Mouse (Mus musculus): ENCODE data around the gene Hbs1l. TPM values are rescaled to one million over a fixed set of nuclear protein-coding genes. Genes with fewer than 3 reads are reported as not detected.

Hbs1l gene
- polyA plus RNA-seq, 1 experiment: 17.9 TPM

- H3K36me3 ChIP-seq (ENCODE audit: control insufficient read depth, insufficient read depth, low read length): no peaks in the 10 kb centered on the region; the same call in 1 of the 2 replicates
- DNase-seq: peak; percentile 75
- peaks cover 6% of the 10 kb centered on the region; the same call in 1 of the 2 replicates for H3K4me1 ChIP-seq (ENCODE audit: control insufficient read depth, insufficient read depth, low read length)
- no peaks in the 10 kb centered on the region for H3K27me3 ChIP-seq (replicated peaks; ENCODE audit: control insufficient read depth, insufficient read depth, low read length)
- H3K4me3 ChIP-seq (ENCODE audit: insufficient read depth, low read depth, low read length): no peak overlapping the region
- 0 out of 2 replicates have a peak overlapping the region, but pooled peaks have one; percentile 30 for H3K27ac ChIP-seq (ENCODE audit: insufficient read depth, low read depth, low read length)
- 33% methylated on average over 11 of the region's 11 CpGs for WGBS
- TF ChIP-seq CTCF (conservative IDR thresholded peaks at IDR 0.05; ENCODE audit: insufficient read depth, insufficient read length, low read depth, low read length) (no peak), POLR2A (IDR thresholded peaks at IDR 0.05; ENCODE audit: low read depth, low read length) (no peak)
Measured at GRCm38 (mm10) chr10:21304672-21305632, 9.2 kb downstream of the Hbs1l start.

- 0 out of 2 replicates have a peak, but pooled peaks cover 2% of the 10 kb centered on the region for H3K36me3 ChIP-seq (ENCODE audit: control insufficient read depth, insufficient read depth, low read length)
- no peaks in the 10 kb centered on the region for H3K4me1 ChIP-seq (ENCODE audit: control insufficient read depth, insufficient read depth, low read length)
- no peak overlapping the region for H3K4me3 ChIP-seq (ENCODE audit: insufficient read depth, low read depth, low read length)
- H3K27me3 ChIP-seq (replicated peaks; ENCODE audit: control insufficient read depth, insufficient read depth, low read length): no peaks in the 10 kb centered on the region
- WGBS: 57% methylated on average over 4 of the region's 4 CpGs
- peak; percentile 67 for DNase-seq
- no peak overlapping the region for H3K27ac ChIP-seq (ENCODE audit: insufficient read depth, low read depth, low read length)
- TF ChIP-seq CTCF (conservative IDR thresholded peaks at IDR 0.05; ENCODE audit: insufficient read depth, insufficient read length, low read depth, low read length): no peak
- no peak for TF ChIP-seq POLR2A (IDR thresholded peaks at IDR 0.05; ENCODE audit: low read depth, low read length)
Measured at GRCm38 (mm10) chr10:21313732-21314131, 18.0 kb downstream of the Hbs1l start.

GRCm38 (mm10) chr10:21316123-21316522 lies 20.3 kb downstream of the Hbs1l start:
- no peak for DNase-seq
- Histone ChIP-seq H3K27ac (ENCODE audit: insufficient read depth, low read depth, low read length) (no peak overlapping the region), H3K4me1 (ENCODE audit: control insufficient read depth, insufficient read depth, low read length) (no peaks in the 10 kb centered on the region), H3K36me3 (ENCODE audit: control insufficient read depth, insufficient read depth, low read length) (0 out of 2 replicates have a peak, but pooled peaks cover 2% of the 10 kb centered on the region), H3K27me3 (replicated peaks; ENCODE audit: control insufficient read depth, insufficient read depth, low read length) (no peaks in the 10 kb centered on the region), H3K4me3 (ENCODE audit: insufficient read depth, low read depth, low read length) (no peak overlapping the region)
- WGBS: 91% methylated on average over 1 of the region's 1 CpGs
- TF ChIP-seq CTCF (conservative IDR thresholded peaks at IDR 0.05; ENCODE audit: insufficient read depth, insufficient read length, low read depth, low read length) (no peak), POLR2A (IDR thresholded peaks at IDR 0.05; ENCODE audit: low read depth, low read length) (no peak)

GRCm38 (mm10) chr10:21318250-21318649 lies 22.5 kb downstream of the Hbs1l start:
- Histone ChIP-seq H3K4me3 (ENCODE audit: insufficient read depth, low read depth, low read length) (no peak overlapping the region), H3K27me3 (replicated peaks; ENCODE audit: control insufficient read depth, insufficient read depth, low read length) (no peaks in the 10 kb centered on the region), H3K4me1 (ENCODE audit: control insufficient read depth, insufficient read depth, low read length) (no peaks in the 10 kb centered on the region), H3K36me3 (ENCODE audit: control insufficient read depth, insufficient read depth, low read length) (0 out of 2 replicates have a peak, but pooled peaks cover 2% of the 10 kb centered on the region), H3K27ac (ENCODE audit: insufficient read depth, low read depth, low read length) (no peak overlapping the region)
- no peak for TF ChIP-seq CTCF (conservative IDR thresholded peaks at IDR 0.05; ENCODE audit: insufficient read depth, insufficient read length, low read depth, low read length)
- 94% methylated on average over 4 of the region's 4 CpGs for WGBS
- DNase-seq: no peak

GRCm38 (mm10) chr10:21318996-21319395 lies 23.2 kb downstream of the Hbs1l start:
- TF ChIP-seq CTCF (conservative IDR thresholded peaks at IDR 0.05; ENCODE audit: insufficient read depth, insufficient read length, low read depth, low read length) (no peak), POLR2A (IDR thresholded peaks at IDR 0.05; ENCODE audit: low read depth, low read length) (no peak)
- 95% methylated on average over 1 of the region's 1 CpGs for WGBS

GRCm38 (mm10) chr10:21320601-21321000 lies 24.8 kb downstream of the Hbs1l start:
- 0 out of 2 replicates have a peak, but pooled peaks cover 2% of the 10 kb centered on the region for H3K36me3 ChIP-seq (ENCODE audit: control insufficient read depth, insufficient read depth, low read length)
- H3K27ac ChIP-seq (ENCODE audit: insufficient read depth, low read depth, low read length): no peak overlapping the region

More at GRCm38 (mm10) chr10:21318996-21319395, 23.2 kb downstream of the Hbs1l start:
- Histone ChIP-seq H3K27ac (ENCODE audit: insufficient read depth, low read depth, low read length) (no peak overlapping the region), H3K4me3 (ENCODE audit: insufficient read depth, low read depth, low read length) (no peak overlapping the region), H3K36me3 (ENCODE audit: control insufficient read depth, insufficient read depth, low read length) (0 out of 2 replicates have a peak, but pooled peaks cover 2% of the 10 kb centered on the region), H3K4me1 (ENCODE audit: control insufficient read depth, insufficient read depth, low read length) (no peaks in the 10 kb centered on the region), H3K27me3 (replicated peaks; ENCODE audit: control insufficient read depth, insufficient read depth, low read length) (no peaks in the 10 kb centered on the region)
- DNase-seq: no peak

GRCm38 (mm10) chr10:21326352-21326751 lies 30.6 kb downstream of the Hbs1l start:
- no peak for TF ChIP-seq CTCF (conservative IDR thresholded peaks at IDR 0.05; ENCODE audit: insufficient read depth, insufficient read length, low read depth, low read length)
- no peak for TF ChIP-seq POLR2A (IDR thresholded peaks at IDR 0.05; ENCODE audit: low read depth, low read length)
- 95% methylated on average over 6 of the region's 6 CpGs for WGBS
- Histone ChIP-seq H3K4me1 (ENCODE audit: control insufficient read depth, insufficient read depth, low read length) (no peaks in the 10 kb centered on the region), H3K27me3 (replicated peaks; ENCODE audit: control insufficient read depth, insufficient read depth, low read length) (no peaks in the 10 kb centered on the region), H3K27ac (ENCODE audit: insufficient read depth, low read depth, low read length) (no peak overlapping the region), H3K4me3 (ENCODE audit: insufficient read depth, low read depth, low read length) (no peak overlapping the region), H3K36me3 (ENCODE audit: control insufficient read depth, insufficient read depth, low read length) (no peaks in the 10 kb centered on the region)
- DNase-seq: no peak

More at GRCm38 (mm10) chr10:21320601-21321000, 24.8 kb downstream of the Hbs1l start:
- WGBS: 92% methylated on average over 6 of the region's 6 CpGs
- TF ChIP-seq POLR2A (IDR thresholded peaks at IDR 0.05; ENCODE audit: low read depth, low read length) (no peak), CTCF (conservative IDR thresholded peaks at IDR 0.05; ENCODE audit: insufficient read depth, insufficient read length, low read depth, low read length) (no peak)
- H3K4me3 ChIP-seq (ENCODE audit: insufficient read depth, low read depth, low read length): no peak overlapping the region
- no peaks in the 10 kb centered on the region for H3K27me3 ChIP-seq (replicated peaks; ENCODE audit: control insufficient read depth, insufficient read depth, low read length)
- H3K4me1 ChIP-seq (ENCODE audit: control insufficient read depth, insufficient read depth, low read length): no peaks in the 10 kb centered on the region
- no peak for DNase-seq

Measured in kidney, adult 2 months (tissue).